Mouse (Mus musculus): ENCODE measurements around the gene Dok5.

Dok5 gene

DNA sequence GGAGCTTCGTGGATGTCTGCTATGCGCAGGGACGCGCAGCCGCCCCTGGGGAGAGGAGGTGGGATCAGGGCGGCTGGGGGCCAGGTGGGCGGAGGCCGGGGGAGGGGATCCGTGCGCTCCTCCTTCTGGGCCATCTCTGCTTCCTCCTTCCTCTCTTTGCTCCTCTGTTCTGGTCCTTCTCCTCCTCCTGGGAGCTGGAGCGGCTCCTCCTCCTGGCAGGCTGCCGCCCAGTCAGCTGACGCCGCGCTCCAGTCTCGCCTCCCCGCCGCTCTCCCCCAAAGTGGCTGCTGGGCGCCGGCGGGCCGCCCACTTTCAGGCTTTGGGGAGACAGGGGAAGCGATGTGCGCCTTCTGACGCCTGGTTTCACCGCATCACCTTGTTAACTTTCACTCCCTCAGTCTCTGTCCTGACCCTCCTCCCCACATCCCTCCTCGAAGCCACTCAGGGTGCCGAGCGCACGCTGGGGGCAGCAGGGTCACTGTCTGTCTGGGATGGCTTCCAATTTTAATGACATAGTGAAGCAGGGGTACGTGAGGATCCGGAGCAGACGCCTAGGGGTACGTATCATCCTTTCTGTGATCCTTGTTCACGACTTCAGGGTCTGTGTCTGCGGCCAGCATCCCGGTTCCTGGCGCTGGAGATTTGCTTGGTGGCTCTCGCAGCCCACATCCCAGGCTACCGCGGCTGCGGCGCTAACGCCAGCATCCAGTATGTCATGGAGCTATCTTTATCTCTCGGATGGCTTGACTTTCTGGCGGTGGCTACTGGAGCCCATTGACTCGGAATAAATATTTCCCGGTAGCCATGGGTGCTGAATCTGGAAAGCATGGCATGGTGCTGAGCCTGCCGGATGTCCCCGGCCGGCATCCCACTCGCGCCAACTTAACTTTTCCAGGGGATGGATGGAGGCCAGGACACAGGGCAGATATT lies at the start of gene Dok5:
Dok5 (plus strand) TSS at position 176 of the 930 bp plus-strand sequence.
- CTCF ChIA-PET: no interaction called here

DNA sequence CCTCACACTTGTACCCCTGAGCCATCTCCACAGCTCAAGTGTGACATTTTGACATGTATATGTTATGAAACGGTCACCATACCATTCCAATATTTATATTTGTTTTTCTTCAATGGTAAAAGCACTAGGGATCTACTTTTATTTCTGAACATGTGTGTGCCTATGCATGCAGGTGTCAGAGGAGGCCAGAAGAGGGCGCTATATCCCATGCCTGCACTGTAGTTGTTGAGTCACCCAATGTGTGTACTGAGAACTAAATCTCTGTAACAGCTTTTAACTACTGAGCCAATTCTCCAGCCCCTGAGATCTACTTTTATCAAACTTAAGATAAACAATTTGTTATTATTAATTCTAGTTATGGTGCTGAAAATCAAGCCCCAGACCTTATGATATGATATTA lies 48.2 kb upstream of the Dok5 start:
- CTCF ChIA-PET: no interaction called here

- CTCF ChIA-PET: no interaction called here
Observed at GRCm38 (mm10) chr2:170695071-170695936, 36.3 kb upstream of the Dok5 start.

DNA sequence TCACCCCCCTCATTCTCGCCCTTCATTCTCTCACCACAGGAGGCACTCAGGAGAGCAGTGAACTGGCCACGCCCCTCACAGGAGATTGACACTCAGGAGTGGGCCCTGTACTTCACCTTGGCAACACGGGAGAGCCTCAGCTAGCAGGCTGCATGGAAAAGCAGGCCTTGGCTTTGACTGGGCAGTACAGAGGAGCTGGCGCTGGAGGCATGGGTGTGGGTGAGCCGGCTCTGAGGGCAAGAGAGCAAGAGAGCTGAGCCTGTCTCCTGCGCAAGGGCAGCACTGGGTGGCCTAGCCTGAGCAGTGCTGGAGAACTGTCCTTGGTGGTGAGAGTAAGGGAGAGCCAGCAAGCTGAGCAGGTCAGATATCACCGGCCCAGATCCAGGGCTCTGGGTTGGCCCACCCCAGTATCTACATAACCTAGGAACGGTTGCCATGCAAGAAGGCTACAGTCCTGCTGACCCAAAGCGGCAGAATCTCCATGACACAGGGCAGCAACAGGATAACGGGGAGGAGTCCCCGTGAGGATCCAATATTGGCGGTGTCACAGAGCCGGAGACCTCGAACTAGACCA lies 35.6 kb upstream of the Dok5 start:
- CTCF ChIA-PET: no interaction called here

GRCm38 (mm10) chr2:170700471-170700870 lies 31.1 kb upstream of the Dok5 start:
- CTCF ChIA-PET: no interaction called here

- CTCF ChIA-PET: no interaction called here
Observed at GRCm38 (mm10) chr2:170706488-170706887, 25.1 kb upstream of the Dok5 start.

- CTCF ChIA-PET: no interaction called here
Observed at GRCm38 (mm10) chr2:170707672-170708071, 23.9 kb upstream of the Dok5 start.

DNA sequence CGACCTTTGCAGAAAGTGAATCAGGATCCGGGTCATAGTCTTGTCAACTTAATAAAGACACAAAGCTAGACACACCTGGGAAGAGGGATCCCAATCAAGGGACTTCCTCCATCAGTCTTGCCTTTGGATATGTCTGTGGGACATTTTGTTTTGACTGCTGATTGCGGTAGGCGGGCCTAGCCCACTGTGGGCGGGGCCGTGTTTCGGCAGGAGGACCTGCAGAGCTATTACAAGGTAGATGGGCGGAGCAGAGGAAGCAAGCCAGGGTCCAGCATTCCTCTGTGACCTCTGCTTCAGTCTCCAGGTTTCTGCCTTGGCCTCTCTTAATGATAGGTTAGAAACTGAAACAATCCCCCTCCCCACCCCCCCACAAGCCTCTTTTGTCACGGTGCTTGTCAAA lies 22.7 kb upstream of the Dok5 start:
- CTCF ChIA-PET: no interaction called here

GRCm38 (mm10) chr2:170712658-170713285 lies 18.8 kb upstream of the Dok5 start:
- CTCF ChIA-PET: no interaction called here

- CTCF ChIA-PET: no interaction called here
Observed at GRCm38 (mm10) chr2:170720386-170720785, 11.2 kb upstream of the Dok5 start.

- CTCF ChIA-PET: no interaction called here
Observed at GRCm38 (mm10) chr2:170724136-170724535, 7.5 kb upstream of the Dok5 start.

GRCm38 (mm10) chr2:170724716-170725115 lies 6.9 kb upstream of the Dok5 start:
- CTCF ChIA-PET: no interaction called here

GRCm38 (mm10) chr2:170725796-170726195 lies 5.8 kb upstream of the Dok5 start:
- CTCF ChIA-PET: no interaction called here

DNA sequence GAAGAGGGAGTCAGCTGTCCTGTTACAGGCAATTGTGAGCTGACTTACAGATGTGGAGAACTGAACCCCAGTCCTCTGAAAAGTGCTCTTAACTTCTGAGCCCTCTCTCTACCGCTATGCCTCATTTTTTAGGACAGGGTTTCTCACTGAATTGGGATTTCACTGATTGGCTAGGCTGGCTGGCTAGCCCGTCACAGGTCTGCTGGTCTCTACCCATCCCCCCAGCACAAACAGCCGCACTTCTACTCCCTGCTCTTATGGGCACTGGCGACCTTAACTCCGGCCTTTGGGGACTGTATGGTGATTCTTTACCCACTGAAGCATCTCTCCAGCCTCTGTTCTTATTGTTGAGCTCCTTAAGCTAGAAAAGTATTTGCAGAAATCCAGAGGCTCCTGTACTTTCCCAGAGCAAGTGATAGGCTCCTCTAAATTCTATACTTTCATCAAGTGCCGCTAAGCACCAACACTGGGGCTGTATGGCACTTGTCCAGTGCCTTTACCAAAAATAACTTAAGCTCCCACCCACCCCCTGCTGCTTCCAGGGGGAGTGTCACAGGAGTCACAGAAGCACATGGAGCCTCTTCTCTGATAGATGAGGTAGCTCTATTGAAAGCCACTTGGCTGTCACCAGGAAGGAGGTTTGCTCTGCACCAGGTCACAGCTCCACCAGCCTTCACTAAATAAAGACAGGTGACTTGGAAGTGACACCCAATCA lies 4.5 kb upstream of the Dok5 start:
- CTCF ChIA-PET: no interaction called here

DNA sequence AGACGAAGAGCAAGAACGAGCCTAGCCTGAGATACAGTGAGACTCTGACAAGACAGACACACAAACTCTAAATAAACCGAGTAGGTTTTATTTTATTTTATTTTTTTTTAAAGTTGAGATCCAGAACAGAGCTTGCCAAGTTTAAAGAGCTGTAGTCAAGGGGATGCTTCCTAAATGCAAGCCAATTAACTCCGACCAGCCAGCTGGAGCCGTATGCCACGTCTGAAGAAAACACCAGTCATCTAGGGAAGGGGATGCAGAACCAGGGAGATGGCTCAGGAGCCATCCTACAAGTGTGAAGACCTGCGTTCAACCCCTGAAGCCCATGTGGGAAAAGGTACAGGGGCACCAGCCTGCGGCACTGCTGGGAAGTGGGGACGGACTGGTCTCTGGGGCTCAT lies 2.7 kb upstream of the Dok5 start:
- CTCF ChIA-PET: no interaction called here

DNA sequence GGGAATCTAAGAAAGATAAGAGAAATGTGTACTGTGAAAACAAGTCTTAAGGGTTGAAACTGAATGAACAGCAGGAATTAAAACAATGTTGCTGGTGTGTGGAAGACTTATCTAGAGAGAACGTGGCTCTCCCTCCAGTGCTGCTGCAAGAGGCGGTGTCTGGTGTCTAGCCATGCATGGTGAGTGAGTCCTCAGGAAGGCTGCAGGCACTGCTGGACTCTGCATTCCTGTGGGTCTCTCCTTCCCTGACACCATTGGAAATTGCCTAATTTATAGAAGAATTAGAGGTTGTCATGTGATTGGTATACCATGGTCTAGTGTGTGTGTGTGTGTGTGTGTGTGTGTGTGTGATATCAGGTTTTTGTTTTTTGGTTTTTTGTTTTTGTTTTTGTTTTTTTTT lies 1.9 kb upstream of the Dok5 start:
- CTCF ChIA-PET: no interaction called here

GRCm38 (mm10) chr2:170730136-170730535 lies 1.5 kb upstream of the Dok5 start:
- CTCF ChIA-PET: no interaction called here

GRCm38 (mm10) chr2:170730781-170731180 lies 826 bp upstream of the Dok5 start:
- CTCF ChIA-PET: no interaction called here

DNA sequence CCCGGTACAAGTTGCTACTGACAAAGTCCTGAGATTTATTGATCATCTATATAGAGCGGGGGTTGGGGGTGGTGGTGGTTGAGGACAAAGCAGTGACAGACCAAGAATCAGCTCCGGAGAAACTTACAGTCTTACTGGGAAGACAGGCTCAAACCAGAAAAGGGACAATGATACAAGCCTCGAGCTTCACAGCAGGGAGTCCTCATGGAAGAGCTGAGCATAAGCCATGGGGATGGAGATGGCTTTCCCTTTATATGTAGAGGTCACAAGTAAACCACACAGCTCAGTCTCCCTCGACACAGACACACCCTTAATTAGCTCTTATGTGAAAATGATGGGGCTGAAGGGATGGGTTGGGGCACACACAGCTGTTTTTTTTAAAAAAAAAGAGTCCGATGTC lies 402 bp upstream of the Dok5 start:
- CTCF ChIA-PET: no interaction called here

DNA sequence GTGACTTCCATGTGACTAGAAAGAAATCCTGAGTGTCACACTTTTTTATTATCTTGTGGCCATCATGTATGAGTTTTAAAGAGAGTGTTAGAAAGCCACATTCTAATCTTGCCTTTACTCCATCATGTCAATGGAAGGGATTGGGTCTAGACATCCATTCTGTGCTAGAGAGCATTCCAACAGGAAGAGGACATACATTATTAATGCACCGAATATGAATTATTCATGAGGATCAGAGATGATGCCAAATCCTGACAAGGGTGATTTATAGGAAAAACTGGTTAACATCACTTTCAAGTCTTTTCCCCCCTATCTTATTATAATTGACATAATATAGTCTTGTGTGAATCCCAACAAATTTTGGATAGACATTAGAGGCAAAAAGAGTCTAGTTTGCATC lies 2.1 kb downstream of the Dok5 start:
- CTCF ChIA-PET: no interaction called here

DNA sequence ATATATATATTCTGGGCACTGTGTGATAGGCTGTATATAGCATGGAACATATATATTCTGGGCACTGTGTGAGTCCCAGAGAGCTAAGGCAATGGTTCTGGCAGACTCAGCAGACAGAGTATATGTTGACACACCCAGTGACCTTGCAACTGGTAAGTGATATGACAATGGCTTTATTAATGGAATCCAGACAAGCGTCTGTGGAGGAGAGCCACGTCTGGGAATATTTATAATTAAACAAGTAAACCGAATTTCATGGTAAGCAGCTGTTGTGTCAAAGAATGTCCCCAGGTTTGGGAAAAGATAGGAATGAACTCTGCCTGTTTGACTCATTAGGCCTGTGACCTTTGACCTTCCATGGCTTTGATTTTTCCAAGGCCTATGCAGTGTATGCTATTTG lies 2.8 kb downstream of the Dok5 start:
- CTCF ChIA-PET: no interaction called here

DNA sequence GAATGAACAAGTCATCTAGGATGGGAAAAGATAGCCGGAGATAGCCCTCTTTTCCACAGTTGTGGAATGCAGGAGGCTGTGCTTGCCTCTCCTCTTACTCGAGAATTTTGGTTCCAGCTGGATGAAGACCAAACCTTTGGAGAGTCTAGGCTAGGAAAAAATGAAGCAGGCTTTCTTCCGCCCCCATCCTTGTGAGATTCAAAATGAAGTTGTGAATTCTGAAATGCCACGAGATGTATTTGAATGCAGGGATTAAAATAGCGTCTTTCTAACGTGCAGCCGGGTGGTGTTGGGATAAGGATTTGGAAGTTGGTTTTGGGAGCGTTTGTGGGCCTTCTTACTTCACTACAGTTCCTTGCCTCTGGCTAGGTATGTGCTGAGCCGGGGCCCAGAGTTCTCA lies 6.8 kb downstream of the Dok5 start:
- CTCF ChIA-PET: no interaction called here

All from spleen, embryonic (tissue).